Mouse (Mus musculus): ENCODE results near the gene Arl9. TPM values are rescaled to one million over a fixed set of nuclear protein-coding genes. Genes with fewer than 3 reads are reported as not detected.
A peak's percentile ranks its signal among the peaks of the same experiment; 100 is the strongest.

Arl9 gene
- polyA plus RNA-seq, 1 experiment from 2014 or later: not detected

- TF ChIP-seq CTCF (IDR thresholded peaks at IDR 0.05; ENCODE audit: low read depth): no peak
- H3K36me3 ChIP-seq (ENCODE audit: control insufficient read depth, insufficient read depth): peaks cover 23% of the 10 kb centered on the region
- ATAC-seq: no peak
- 84% methylated on average over 8 of the region's 8 CpGs for WGBS
- no peaks in the 10 kb centered on the region for H3K9me3 ChIP-seq (ENCODE audit: control insufficient read depth)
- no peak overlapping the region for H3K27ac ChIP-seq (ENCODE audit: low read depth, low read length)
- peak overlapping the region; percentile 94 for H3K4me3 ChIP-seq (ENCODE audit: low read depth, low read length)
- no peaks in the 10 kb centered on the region for H3K4me1 ChIP-seq (replicated peaks; ENCODE audit: control insufficient read depth, insufficient read depth, low read length)
- no peaks in the 10 kb centered on the region for H3K27me3 ChIP-seq (replicated peaks; ENCODE audit: control insufficient read depth, insufficient read depth, low read length)
- peak overlapping the region; percentile 89 for H3K4me2 ChIP-seq (replicated peaks; ENCODE audit: low read depth)
- peak overlapping the region; percentile 79 for H3K9ac ChIP-seq (ENCODE audit: low read depth, low read length)
Observed at GRCm38 (mm10) chr5:76975736-76976135, 28.1 kb upstream of the Arl9 start.

GRCm38 (mm10) chr5:76984015-76984414 lies 19.8 kb upstream of the Arl9 start:
- H3K4me1 ChIP-seq (replicated peaks; ENCODE audit: control insufficient read depth, insufficient read depth, low read length): no peaks in the 10 kb centered on the region
- H3K27me3 ChIP-seq (replicated peaks; ENCODE audit: control insufficient read depth, insufficient read depth, low read length): no peaks in the 10 kb centered on the region
- H3K4me2 ChIP-seq (replicated peaks; ENCODE audit: low read depth): no peak overlapping the region
- WGBS: 92% methylated on average over 11 of the region's 11 CpGs
- ATAC-seq: no peak
- no peak overlapping the region for H3K9ac ChIP-seq (ENCODE audit: low read depth, low read length)
- no peak overlapping the region for H3K4me3 ChIP-seq (ENCODE audit: low read depth, low read length)
- no peak overlapping the region for H3K27ac ChIP-seq (ENCODE audit: low read depth, low read length)
- H3K36me3 ChIP-seq (ENCODE audit: control insufficient read depth, insufficient read depth): peaks cover 73% of the 10 kb centered on the region
- no peak for TF ChIP-seq CTCF (IDR thresholded peaks at IDR 0.05; ENCODE audit: low read depth)
- H3K9me3 ChIP-seq (ENCODE audit: control insufficient read depth): no peaks in the 10 kb centered on the region

GRCm38 (mm10) chr5:76990789-76991188 lies 13.1 kb upstream of the Arl9 start:
- Histone ChIP-seq H3K9me3 (ENCODE audit: control insufficient read depth) (no peaks in the 10 kb centered on the region), H3K36me3 (ENCODE audit: control insufficient read depth, insufficient read depth) (peaks cover 76% of the 10 kb centered on the region), H3K27me3 (replicated peaks; ENCODE audit: control insufficient read depth, insufficient read depth, low read length) (no peaks in the 10 kb centered on the region), H3K4me1 (replicated peaks; ENCODE audit: control insufficient read depth, insufficient read depth, low read length) (no peaks in the 10 kb centered on the region), H3K9ac (ENCODE audit: low read depth, low read length) (no peak overlapping the region), H3K4me3 (ENCODE audit: low read depth, low read length) (no peak overlapping the region), H3K4me2 (replicated peaks; ENCODE audit: low read depth) (no peak overlapping the region), H3K27ac (ENCODE audit: low read depth, low read length) (no peak overlapping the region)
- 95% methylated on average over 3 of the region's 3 CpGs for WGBS
- no peak for TF ChIP-seq CTCF (IDR thresholded peaks at IDR 0.05; ENCODE audit: low read depth)
- no peak for ATAC-seq

DNA sequence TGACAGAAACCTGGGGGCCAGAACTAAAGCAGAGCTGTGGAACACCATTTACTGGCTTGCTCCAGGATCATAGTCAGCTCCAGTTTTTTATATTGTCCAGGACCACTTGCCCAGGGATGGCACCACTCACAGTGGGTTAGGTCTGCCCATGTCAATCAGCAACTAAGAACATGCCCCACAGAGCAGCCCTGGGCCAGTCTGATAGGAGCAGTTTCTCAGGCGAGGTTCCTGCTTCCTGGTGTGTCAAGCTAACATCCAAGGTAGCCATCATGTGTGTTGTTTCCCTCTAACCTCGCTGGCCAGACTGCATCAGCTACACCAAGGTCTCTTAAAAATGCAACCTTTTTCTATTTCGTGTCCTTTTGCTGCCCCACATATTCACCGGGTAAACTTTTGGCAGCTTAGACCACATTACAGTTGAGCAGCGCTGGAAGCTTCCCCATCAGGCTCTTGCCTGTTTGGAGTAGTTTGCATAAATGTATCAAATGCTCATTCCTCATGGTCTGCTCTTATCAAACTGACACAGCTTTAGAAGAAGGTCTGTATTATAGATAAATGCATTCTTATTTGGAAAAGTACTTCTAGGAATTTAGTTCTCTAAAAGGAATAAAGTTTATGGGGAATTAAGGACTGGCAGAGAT lies 10.6 kb upstream of the Arl9 start:
- no peak for TF ChIP-seq CTCF (IDR thresholded peaks at IDR 0.05; ENCODE audit: low read depth)
- no peaks in the 10 kb centered on the region for H3K9me3 ChIP-seq (ENCODE audit: control insufficient read depth)
- H3K27me3 ChIP-seq (replicated peaks; ENCODE audit: control insufficient read depth, insufficient read depth, low read length): no peaks in the 10 kb centered on the region
- peaks cover 79% of the 10 kb centered on the region for H3K36me3 ChIP-seq (ENCODE audit: control insufficient read depth, insufficient read depth)
- no peak overlapping the region for H3K4me2 ChIP-seq (replicated peaks; ENCODE audit: low read depth)
- H3K4me3 ChIP-seq (ENCODE audit: low read depth, low read length): no peak overlapping the region
- ATAC-seq: no peak
- no peak overlapping the region for H3K27ac ChIP-seq (ENCODE audit: low read depth, low read length)
- WGBS: 95% methylated on average over 5 of the region's 5 CpGs
- no peaks in the 10 kb centered on the region for H3K4me1 ChIP-seq (replicated peaks; ENCODE audit: control insufficient read depth, insufficient read depth, low read length)
- H3K9ac ChIP-seq (ENCODE audit: low read depth, low read length): no peak overlapping the region

DNA sequence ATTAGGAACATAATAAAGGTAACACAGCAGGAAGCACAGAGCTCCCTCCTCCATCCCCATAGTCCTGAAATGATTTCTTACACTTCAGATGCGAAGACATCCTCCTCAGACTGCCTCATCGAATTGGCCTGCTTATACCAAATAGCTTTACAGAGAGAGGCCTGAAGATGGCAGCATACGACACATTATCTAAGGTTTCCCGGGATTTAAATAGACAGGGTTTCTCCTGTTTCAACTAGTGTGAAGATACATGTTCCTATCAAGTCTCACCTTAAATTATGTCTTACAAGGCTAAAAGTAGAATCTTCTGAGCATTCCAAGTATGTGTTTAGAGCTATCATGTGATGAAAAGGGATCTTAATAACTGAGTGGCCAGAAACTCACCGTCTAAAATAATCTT lies 5.4 kb upstream of the Arl9 start:
- Histone ChIP-seq H3K4me1 (replicated peaks; ENCODE audit: control insufficient read depth, insufficient read depth, low read length) (no peaks in the 10 kb centered on the region), H3K36me3 (ENCODE audit: control insufficient read depth, insufficient read depth) (peaks cover 68% of the 10 kb centered on the region), H3K27ac (ENCODE audit: low read depth, low read length) (no peak overlapping the region), H3K9me3 (ENCODE audit: control insufficient read depth) (no peaks in the 10 kb centered on the region), H3K4me3 (ENCODE audit: low read depth, low read length) (no peak overlapping the region), H3K27me3 (replicated peaks; ENCODE audit: control insufficient read depth, insufficient read depth, low read length) (no peaks in the 10 kb centered on the region), H3K9ac (ENCODE audit: low read depth, low read length) (no peak overlapping the region), H3K4me2 (replicated peaks; ENCODE audit: low read depth) (no peak overlapping the region)
- no peak for ATAC-seq
- TF ChIP-seq CTCF (IDR thresholded peaks at IDR 0.05; ENCODE audit: low read depth): peak; percentile 67
- 37% methylated on average over 5 of the region's 5 CpGs for WGBS

DNA sequence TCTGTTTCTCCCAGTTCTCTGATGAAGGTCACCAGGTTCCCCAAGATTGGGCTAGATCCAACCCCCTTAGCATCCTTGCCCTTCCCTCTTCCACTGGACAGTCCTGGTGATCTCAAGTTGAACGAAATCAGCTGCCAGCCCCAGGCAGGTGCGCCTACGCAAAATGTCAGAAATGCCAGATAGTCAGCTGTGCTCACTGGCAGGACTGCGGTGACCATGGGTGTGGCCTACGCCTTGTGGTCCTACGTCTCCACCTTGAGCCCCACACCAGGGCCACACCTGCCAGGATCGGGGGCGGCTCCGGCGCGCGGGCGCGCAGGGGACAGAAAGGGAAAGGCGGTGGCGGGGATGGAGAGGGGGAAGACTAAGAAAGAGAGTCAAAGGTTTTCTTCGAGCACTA lies 2.7 kb upstream of the Arl9 start:
- TF ChIP-seq CTCF (IDR thresholded peaks at IDR 0.05; ENCODE audit: low read depth): no peak
- WGBS: 88% methylated on average over 17 of the region's 17 CpGs
- no peak overlapping the region for H3K4me3 ChIP-seq (ENCODE audit: low read depth, low read length)
- H3K4me1 ChIP-seq (replicated peaks; ENCODE audit: control insufficient read depth, insufficient read depth, low read length): no peaks in the 10 kb centered on the region
- H3K4me2 ChIP-seq (replicated peaks; ENCODE audit: low read depth): no peak overlapping the region
- no peaks in the 10 kb centered on the region for H3K9me3 ChIP-seq (ENCODE audit: control insufficient read depth)
- H3K27ac ChIP-seq (ENCODE audit: low read depth, low read length): no peak overlapping the region
- H3K36me3 ChIP-seq (ENCODE audit: control insufficient read depth, insufficient read depth): peaks cover 42% of the 10 kb centered on the region
- H3K27me3 ChIP-seq (replicated peaks; ENCODE audit: control insufficient read depth, insufficient read depth, low read length): no peaks in the 10 kb centered on the region
- ATAC-seq: no peak
- H3K9ac ChIP-seq (ENCODE audit: low read depth, low read length): no peak overlapping the region

DNA sequence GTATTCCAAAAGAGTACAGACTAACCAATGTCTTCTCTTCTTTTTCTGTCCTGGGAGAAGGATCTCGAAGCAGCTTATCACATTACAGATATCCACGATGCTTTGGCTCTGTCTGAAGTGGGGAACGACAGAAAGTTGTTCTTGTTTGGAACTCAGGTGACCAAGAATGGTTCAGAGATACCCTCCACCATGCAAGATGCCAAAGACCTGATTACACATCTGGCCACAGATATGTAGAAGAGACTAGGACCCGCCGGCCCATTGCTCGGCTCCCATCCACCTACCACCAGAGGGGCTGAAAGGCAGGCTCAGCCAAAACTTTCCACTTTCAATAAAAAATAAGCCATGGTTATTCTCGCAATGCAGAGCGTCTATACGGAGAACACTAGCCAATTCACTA lies 6.5 kb downstream of the Arl9 start:
- WGBS: 89% methylated on average over 9 of the region's 9 CpGs
- no peak for ATAC-seq
- no peak for TF ChIP-seq CTCF (IDR thresholded peaks at IDR 0.05; ENCODE audit: low read depth)

More for the DNA sequence above, 6.5 kb downstream of the Arl9 start:
- H3K4me2 ChIP-seq (replicated peaks; ENCODE audit: low read depth): no peak overlapping the region
- no peaks in the 10 kb centered on the region for H3K36me3 ChIP-seq (ENCODE audit: control insufficient read depth, insufficient read depth)
- H3K27ac ChIP-seq (ENCODE audit: low read depth, low read length): no peak overlapping the region
- no peaks in the 10 kb centered on the region for H3K9me3 ChIP-seq (ENCODE audit: control insufficient read depth)
- no peak overlapping the region for H3K9ac ChIP-seq (ENCODE audit: low read depth, low read length)
- no peaks in the 10 kb centered on the region for H3K4me1 ChIP-seq (replicated peaks; ENCODE audit: control insufficient read depth, insufficient read depth, low read length)
- no peaks in the 10 kb centered on the region for H3K27me3 ChIP-seq (replicated peaks; ENCODE audit: control insufficient read depth, insufficient read depth, low read length)
- no peak overlapping the region for H3K4me3 ChIP-seq (ENCODE audit: low read depth, low read length)
